Mouse (Mus musculus) kidney, postnatal 4 days (tissue): ENCODE measurements at regions not wholly inside any gene's neighbourhood (a gene's known extent, or its start where the extent isn't known, plus 50 kb on each side); places are given as distances from the start of the nearest gene placed in this dataset.
A peak's percentile ranks its signal among the peaks of the same experiment; 100 is the strongest.

Experiments
- DNase-seq, 2 experiments: peaks; one replicate each; pipeline ENCODE4 v3.0.0; 2021; ENCODE audit warnings: mixed read lengths in 2 of 2

- no peak for DNase-seq
These were observed 2942.3 kb upstream of the Gm7489 start for GRCm38 (mm10) chr15:50942429-50942828.

GRCm38 (mm10) chr15:50944976-50945375 is 2939.7 kb upstream of the Gm7489 start:
- no peak for DNase-seq

- no peak for DNase-seq
These were observed 2925.6 kb upstream of the Gm7489 start for GRCm38 (mm10) chr15:50959109-50959508.

GRCm38 (mm10) chr15:50963606-50964005 is 2921.1 kb upstream of the Gm7489 start:
- DNase-seq = no peak

- no peak for DNase-seq
These were observed 2920.5 kb upstream of the Gm7489 start for GRCm38 (mm10) chr15:50964236-50964635.

GRCm38 (mm10) chr15:50967176-50967575 is 2917.5 kb upstream of the Gm7489 start:
- no peak for DNase-seq

- no peak for DNase-seq
These were observed 2914.1 kb upstream of the Gm7489 start for GRCm38 (mm10) chr15:50970637-50971036.

GRCm38 (mm10) chr15:50972593-50972992 is 2912.1 kb upstream of the Gm7489 start:
- DNase-seq = no peak

GRCm38 (mm10) chr15:50974002-50974754 is 2910.5 kb upstream of the Gm7489 start:
- DNase-seq = no peak

- no peak for DNase-seq
These were observed 2895.2 kb upstream of the Gm7489 start for GRCm38 (mm10) chr15:50989457-50989856.

- DNase-seq = no peak
These were observed 2893.0 kb upstream of the Gm7489 start for GRCm38 (mm10) chr15:50991667-50992066.

GRCm38 (mm10) chr15:50992246-50992645 is 2892.5 kb upstream of the Gm7489 start:
- DNase-seq = no peak

GRCm38 (mm10) chr15:50993121-50993520 is 2891.6 kb upstream of the Gm7489 start:
- DNase-seq = no peak

- DNase-seq = no peak
These were observed 2889.0 kb upstream of the Gm7489 start for GRCm38 (mm10) chr15:50995688-50996087.

- no peak for DNase-seq
These were observed 2888.4 kb upstream of the Gm7489 start for GRCm38 (mm10) chr15:50996296-50996695.

- DNase-seq = peak; percentile 32 to 49
These were observed 2887.4 kb upstream of the Gm7489 start for GRCm38 (mm10) chr15:50997209-50997763.

- no peak for DNase-seq
These were observed 2845.7 kb upstream of the Gm7489 start for GRCm38 (mm10) chr15:51038968-51039367.

- no peak for DNase-seq
These were observed 2814.2 kb upstream of the Gm7489 start for GRCm38 (mm10) chr15:51070538-51070937.

- peak; percentile 3 to 18 for DNase-seq
These were observed 2813.5 kb upstream of the Gm7489 start for GRCm38 (mm10) chr15:51071132-51071656.

- no peak for DNase-seq
These were observed 2811.0 kb upstream of the Gm7489 start for GRCm38 (mm10) chr15:51073678-51074077.

- no peak for DNase-seq
These were observed 2810.5 kb upstream of the Gm7489 start for GRCm38 (mm10) chr15:51074196-51074595.

- DNase-seq = no peak
These were observed 2800.9 kb upstream of the Gm7489 start for GRCm38 (mm10) chr15:51083677-51084322.

- no peak for DNase-seq
These were observed 2791.8 kb upstream of the Gm7489 start for GRCm38 (mm10) chr15:51092936-51093335.

- DNase-seq = no peak
These were observed 2780.8 kb upstream of the Gm7489 start for GRCm38 (mm10) chr15:51103948-51104347.
